Mouse (Mus musculus) kidney, embryonic 14.5 days (tissue): ENCODE measurements at regions not wholly inside any gene's neighbourhood (a gene's known extent, or its start where the extent isn't known, plus 50 kb on each side); places are given as distances from the start of the nearest gene placed in this dataset.
A peak's percentile ranks its signal among the peaks of the same experiment; 100 is the strongest.

ENCODE experiments used
- ATAC-seq: fragments of 200-750 bp; cut with Nextera tagmentation; 2 replicates; pipeline ENCODE4 v1.8.0; 2017; ENCODE audit warnings: moderate number of reproducible peaks, mild to moderate bottlenecking, moderate TSS enrichment, moderate library complexity; ENCODE audit not compliant: low FRiP score, low TSS enrichment
- H3K27ac ChIP-seq: fragments of 300-500 bp; sonication (generic); 2 replicates; pipeline ENCODE4 v1.5.1; 2014; ENCODE audit warnings: low read depth, mild to moderate bottlenecking, low read length, moderate library complexity, mixed read lengths
- H3K27me3 ChIP-seq: fragments of 300-500 bp; sonication (generic); 2 replicates; pipeline ENCODE4 v1.6.1; 2014; ENCODE audit warnings: mild to moderate bottlenecking, low read length; ENCODE audit not compliant: control insufficient read depth, insufficient read depth
- H3K36me3 ChIP-seq: fragments of 300-500 bp; sonication (generic); 2 replicates; pipeline ENCODE4 v1.6.1; 2014; ENCODE audit warnings: low read length, mixed read lengths; ENCODE audit not compliant: control insufficient read depth, insufficient read depth
- H3K4me1 ChIP-seq: fragments of 300-500 bp; sonication (generic); 2 replicates; pipeline ENCODE4 v1.6.1; 2014; ENCODE audit warnings: low read length, mixed read lengths; ENCODE audit not compliant: control insufficient read depth, insufficient read depth
- H3K4me2 ChIP-seq: fragments of 300-500 bp; sonication (generic); replicated peaks from 2 replicates; pipeline ENCODE4 v1.6.1; 2014; ENCODE audit warnings: low read depth, mild to moderate bottlenecking, low read length
- H3K4me3 ChIP-seq: fragments of 300-500 bp; sonication (generic); 2 replicates; pipeline ENCODE4 v1.5.1; 2014; ENCODE audit warnings: mild to moderate bottlenecking, low read length
- H3K9ac ChIP-seq: fragments of 300-500 bp; sonication (generic); 2 replicates; pipeline ENCODE4 v1.6.1; 2014; ENCODE audit warnings: low read depth, mild to moderate bottlenecking, low read length, moderate library complexity
- H3K9me3 ChIP-seq: fragments of 300-500 bp; sonication (generic); 2 replicates; pipeline ENCODE4 v1.6.1; 2016; ENCODE audit warnings: low read length; ENCODE audit not compliant: control insufficient read depth
- WGBS: fragments of 180-500 bp; shearing (Covaris S2); extraction: QIAGEN DNeasy Blood & Tissue Kit; methylation state at CpG from one replicate; pipeline ENCODE4 v1.1.7; 2014; 5-methylcytosine and 5-hydroxymethylcytosine counted together

DNA sequence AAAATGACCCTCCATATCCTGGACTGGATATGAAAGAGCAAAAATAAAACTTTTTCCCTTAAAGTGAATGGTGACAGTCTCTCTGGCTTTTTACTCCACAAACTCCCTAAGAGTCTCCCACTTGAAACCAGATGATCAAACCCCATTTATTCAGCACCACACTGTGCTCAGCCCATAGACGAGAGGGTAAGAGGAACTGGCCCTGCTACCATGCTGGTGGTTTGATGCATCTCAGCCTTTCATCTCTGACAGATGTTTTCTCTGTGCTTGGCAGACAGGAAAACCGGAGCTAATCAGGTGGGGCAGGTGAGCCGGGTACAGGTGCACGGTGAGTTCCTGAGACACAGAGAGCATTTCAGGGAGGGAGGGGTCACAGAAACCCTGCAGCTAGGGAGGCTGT lies 631.8 kb downstream of the Defb40 start:
- ATAC-seq, result no peak
- Histone ChIP-seq H3K4me2 (no peak overlapping the region), H3K27ac (no peak overlapping the region), H3K9ac (no peak overlapping the region), H3K9me3 (no peaks in the 10 kb centered on the region), H3K27me3 (no peaks in the 10 kb centered on the region), H3K4me3 (no peak overlapping the region), H3K4me1 (no peaks in the 10 kb centered on the region), H3K36me3 (no peaks in the 10 kb centered on the region)
- 52% methylated on average over 4 of the region's 4 CpGs for WGBS

DNA sequence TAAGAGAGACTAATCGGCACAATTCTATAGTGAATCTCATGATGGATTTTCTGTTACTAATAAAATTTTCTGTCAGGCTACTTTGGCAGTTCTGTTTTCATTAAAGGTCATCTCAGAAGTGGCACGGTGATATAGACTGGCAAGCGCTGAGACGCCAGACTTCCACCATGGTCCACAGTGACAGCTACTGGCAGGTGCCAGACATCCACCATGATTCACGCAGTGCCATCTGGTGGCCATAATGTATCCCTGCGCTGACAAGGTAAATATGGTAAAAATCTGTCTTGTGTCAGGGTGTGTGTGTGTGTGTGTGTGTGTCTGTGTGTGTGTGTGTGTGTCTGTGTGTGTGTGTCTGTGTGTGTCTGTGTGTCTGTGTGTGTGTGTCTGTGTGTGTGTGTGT lies 632.7 kb downstream of the Defb40 start:
- WGBS, result 34% methylated on average over 6 of the region's 6 CpGs
- H3K27me3 ChIP-seq, result no peaks in the 10 kb centered on the region
- no peaks in the 10 kb centered on the region for H3K4me1 ChIP-seq
- no peak overlapping the region for H3K4me3 ChIP-seq
- no peak overlapping the region for H3K9ac ChIP-seq
- H3K9me3 ChIP-seq, result no peaks in the 10 kb centered on the region
- no peak overlapping the region for H3K4me2 ChIP-seq
- H3K27ac ChIP-seq, result no peak overlapping the region
- ATAC-seq, result peak; percentile 81; the same call in 1 of the 2 replicates
- H3K36me3 ChIP-seq, result no peaks in the 10 kb centered on the region

DNA sequence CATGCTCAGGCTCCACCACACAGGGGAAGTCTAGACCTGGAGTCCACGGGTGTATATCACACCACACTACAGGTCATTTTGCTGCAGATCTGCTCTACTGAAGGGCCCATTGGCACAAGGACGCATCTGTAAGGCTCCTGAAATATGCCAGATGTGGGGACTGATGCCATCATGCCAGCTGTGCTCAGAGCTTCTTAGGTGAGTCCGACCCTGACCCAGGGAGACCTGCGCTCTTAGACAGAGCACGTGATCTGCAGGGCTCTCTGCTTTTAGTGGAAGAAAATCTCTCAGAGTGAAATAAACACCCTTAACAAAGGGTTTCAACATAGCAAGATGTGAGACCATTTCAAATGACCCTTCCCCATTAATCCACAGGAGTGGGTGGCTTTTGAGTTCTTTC lies 633.2 kb downstream of the Defb40 start:
- H3K27me3 ChIP-seq, result no peaks in the 10 kb centered on the region
- no peak overlapping the region for H3K4me2 ChIP-seq
- 83% methylated on average over 5 of the region's 5 CpGs for WGBS
- no peak for ATAC-seq
- H3K9ac ChIP-seq, result no peak overlapping the region
- no peak overlapping the region for H3K27ac ChIP-seq
- no peaks in the 10 kb centered on the region for H3K9me3 ChIP-seq
- H3K36me3 ChIP-seq, result no peaks in the 10 kb centered on the region
- H3K4me3 ChIP-seq, result no peak overlapping the region
- H3K4me1 ChIP-seq, result no peaks in the 10 kb centered on the region

DNA sequence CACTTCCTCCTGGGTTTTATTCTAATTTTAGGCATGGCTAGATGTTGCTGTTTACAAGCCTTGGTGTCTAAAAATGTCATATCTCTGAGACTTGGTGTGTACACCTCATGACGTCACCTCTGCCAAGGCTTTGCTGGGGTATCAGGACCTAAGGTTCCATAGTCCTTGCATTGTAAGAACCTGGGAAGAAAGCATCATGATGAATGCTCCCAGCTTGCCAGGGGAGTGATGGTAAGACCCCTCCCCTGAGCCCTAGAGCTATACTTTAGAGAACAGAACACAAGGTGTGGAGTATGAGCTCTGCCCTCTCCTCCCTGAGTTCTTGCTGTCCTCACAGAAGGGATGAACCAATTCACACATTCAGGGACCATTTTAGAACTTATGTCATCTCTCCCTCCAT lies 642.5 kb downstream of the Defb40 start:
- Histone ChIP-seq H3K4me1 (no peaks in the 10 kb centered on the region), H3K4me3 (no peak overlapping the region), H3K36me3 (no peaks in the 10 kb centered on the region), H3K27me3 (no peaks in the 10 kb centered on the region), H3K9me3 (no peaks in the 10 kb centered on the region), H3K4me2 (no peak overlapping the region), H3K9ac (no peak overlapping the region), H3K27ac (no peak overlapping the region)
- 95% methylated on average over 1 of the region's 1 CpGs for WGBS
- no peak for ATAC-seq

DNA sequence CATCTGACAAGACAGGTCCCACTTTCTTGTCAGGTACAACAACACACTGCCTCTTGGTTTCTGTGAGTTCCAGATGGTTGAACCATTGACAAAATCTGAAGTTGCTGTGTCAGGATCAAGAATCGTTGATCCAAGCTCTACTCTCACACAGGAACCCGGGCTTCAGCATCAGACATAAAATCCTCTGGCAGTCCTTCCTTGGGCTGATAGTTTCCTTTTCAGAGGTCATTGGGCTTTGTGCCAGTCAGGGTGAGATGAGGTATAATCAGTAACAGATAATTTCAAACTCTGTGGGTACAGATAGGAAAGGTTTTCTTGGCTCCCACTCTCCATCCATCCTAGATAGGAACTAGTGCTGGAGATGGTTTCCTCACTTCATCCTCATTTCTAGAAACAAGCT lies 649.5 kb downstream of the Defb40 start:
- no peaks in the 10 kb centered on the region for H3K27me3 ChIP-seq
- H3K9ac ChIP-seq, result no peak overlapping the region
- H3K27ac ChIP-seq, result no peak overlapping the region
- H3K4me1 ChIP-seq, result no peaks in the 10 kb centered on the region
- no peak overlapping the region for H3K4me3 ChIP-seq
- no peak overlapping the region for H3K4me2 ChIP-seq
- no peaks in the 10 kb centered on the region for H3K9me3 ChIP-seq
- no peaks in the 10 kb centered on the region for H3K36me3 ChIP-seq
- WGBS, result 78% methylated on average over 2 of the region's 2 CpGs
- ATAC-seq, result no peak

DNA sequence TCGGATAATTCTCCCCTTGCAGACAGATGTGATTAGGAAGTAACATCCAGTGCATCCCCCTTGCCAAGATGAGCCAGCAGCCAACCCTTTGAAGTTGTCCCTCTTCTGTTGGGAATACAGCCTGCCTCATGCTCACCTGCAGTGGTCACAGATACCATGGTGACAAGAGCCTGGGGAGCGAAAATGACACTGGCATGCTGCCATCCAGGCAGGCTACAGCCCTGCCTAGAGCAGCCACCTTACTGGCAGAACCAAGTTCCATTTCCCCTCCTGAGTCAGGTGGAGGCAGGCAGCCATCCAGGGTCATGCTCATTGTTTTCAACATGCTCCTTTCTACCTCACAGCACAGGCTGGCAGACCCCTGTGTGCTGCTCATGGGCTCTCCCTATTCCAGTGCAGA lies 661.6 kb downstream of the Defb40 start:
- ATAC-seq, result no peak
- no peaks in the 10 kb centered on the region for H3K27me3 ChIP-seq
- WGBS, result 68% methylated on average over 2 of the region's 2 CpGs
- H3K36me3 ChIP-seq, result no peaks in the 10 kb centered on the region
- H3K9ac ChIP-seq, result no peak overlapping the region
- H3K9me3 ChIP-seq, result no peaks in the 10 kb centered on the region
- H3K4me2 ChIP-seq, result no peak overlapping the region
- H3K4me1 ChIP-seq, result no peaks in the 10 kb centered on the region
- no peak overlapping the region for H3K4me3 ChIP-seq
- no peak overlapping the region for H3K27ac ChIP-seq

DNA sequence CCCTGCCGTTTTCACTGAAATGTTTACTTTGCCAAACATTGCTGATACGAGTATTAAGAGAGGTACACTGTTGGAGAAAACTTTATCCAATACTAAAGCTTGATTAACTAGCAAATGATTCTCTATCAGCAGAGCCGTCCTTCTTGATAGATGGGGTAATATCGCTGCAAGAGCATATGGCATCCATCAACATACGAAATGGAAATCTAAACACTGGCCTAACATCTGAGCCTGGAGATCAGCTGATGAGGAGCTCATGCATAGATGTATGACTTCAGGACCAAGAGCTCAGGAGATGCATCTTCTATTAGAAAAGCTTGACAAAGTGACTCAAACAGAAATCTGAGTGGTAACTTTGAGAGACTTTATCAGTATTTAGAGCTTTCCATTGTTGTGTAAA lies 666.5 kb downstream of the Defb40 start:
- Histone ChIP-seq H3K27ac (no peak overlapping the region), H3K4me2 (no peak overlapping the region), H3K36me3 (no peaks in the 10 kb centered on the region), H3K4me3 (no peak overlapping the region), H3K27me3 (no peaks in the 10 kb centered on the region), H3K4me1 (no peaks in the 10 kb centered on the region), H3K9ac (no peak overlapping the region), H3K9me3 (no peaks in the 10 kb centered on the region)
- no peak for ATAC-seq
- 70% methylated on average over 5 of the region's 5 CpGs for WGBS

DNA sequence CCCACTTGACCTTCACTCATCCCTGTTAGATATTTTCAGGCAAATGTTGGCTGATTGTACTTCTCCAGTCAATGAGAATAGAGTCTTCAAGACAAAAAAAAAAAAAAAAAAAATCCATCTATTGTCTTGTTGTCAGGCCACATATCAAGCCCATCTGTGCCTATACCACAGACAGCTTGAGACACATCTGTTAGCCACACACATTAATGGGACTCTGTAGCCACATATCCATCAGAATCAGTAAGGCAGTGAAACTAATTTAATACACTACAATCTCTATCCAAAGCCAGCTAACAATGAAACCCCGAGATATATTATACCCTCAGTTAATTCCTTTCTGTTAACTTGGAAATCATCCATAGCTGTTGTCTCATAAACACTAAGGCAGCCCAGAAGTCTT lies 667.1 kb downstream of the Defb40 start:
- Histone ChIP-seq H3K9ac (no peak overlapping the region), H3K27ac (no peak overlapping the region), H3K27me3 (no peaks in the 10 kb centered on the region), H3K4me2 (no peak overlapping the region), H3K9me3 (no peaks in the 10 kb centered on the region), H3K4me3 (no peak overlapping the region), H3K36me3 (no peaks in the 10 kb centered on the region), H3K4me1 (no peaks in the 10 kb centered on the region)
- no peak for ATAC-seq
- WGBS, result 86% methylated on average over 1 of the region's 1 CpGs

DNA sequence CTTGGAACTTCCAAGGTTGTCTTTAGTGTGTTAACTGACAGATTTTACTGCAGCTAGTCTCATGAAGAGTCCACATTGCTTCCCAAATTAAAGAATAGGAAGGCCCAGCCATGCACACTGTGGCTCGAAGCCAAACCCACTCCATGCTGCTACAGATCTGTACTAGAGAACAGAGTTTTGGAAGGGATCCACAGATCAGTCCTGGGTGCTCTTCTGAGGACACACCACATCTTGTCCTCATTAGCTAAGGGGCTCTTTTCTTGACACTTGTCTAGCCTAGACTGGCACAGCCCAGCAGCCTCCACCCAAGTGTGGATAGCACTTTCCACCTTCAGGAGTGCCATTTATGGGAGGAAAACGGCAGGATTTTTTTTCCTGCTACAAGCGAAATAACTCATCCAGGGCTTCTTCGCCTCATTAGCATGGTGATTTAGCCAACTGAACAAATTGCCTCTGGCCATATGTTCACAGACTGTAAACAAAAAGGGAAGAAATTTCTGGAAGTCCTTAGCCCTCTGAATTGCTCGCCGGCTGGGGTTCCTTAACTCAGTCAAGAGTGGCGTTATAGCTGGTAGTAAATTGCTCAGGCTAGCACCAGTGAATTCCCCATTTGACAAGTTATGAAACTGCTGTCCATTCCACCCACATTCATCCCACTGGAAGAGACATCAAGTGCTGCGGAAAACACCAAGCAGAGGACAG lies 690.4 kb downstream of the Defb40 start:
- 29% methylated on average over 8 of the region's 8 CpGs for WGBS
- Histone ChIP-seq H3K9ac (no peak overlapping the region), H3K27ac (no peak overlapping the region), H3K36me3 (no peaks in the 10 kb centered on the region), H3K9me3 (no peaks in the 10 kb centered on the region), H3K4me1 (no peaks in the 10 kb centered on the region), H3K4me3 (no peak overlapping the region), H3K4me2 (no peak overlapping the region), H3K27me3 (no peaks in the 10 kb centered on the region)
- peak; percentile 55; the same call in 1 of the 2 replicates for ATAC-seq
